8 mouse cellular contexts compared by ENCODE assay signal in genomic region chr13:43365825-43366184, GRCm38 (mm10). TPM values are rescaled to one million over a fixed set of nuclear protein-coding genes. Genes with fewer than 3 reads are reported as not detected.
A peak's percentile ranks its signal among the peaks of the same experiment; 100 is the strongest.
DNase-seq lines count a peak whose midpoint lies in the region; ATAC-seq and TF ChIP-seq lines count a peak whose summit lies in the region.

No protein-coding gene starts in this region.

- peaks cover 4% of the 10 kb centered on the region for H3K36me3 ChIP-seq in heart, embryonic 13.5 days
- H3K36me3 ChIP-seq in hindbrain, embryonic 11.5 days (ENCODE audit: control insufficient read depth, insufficient read depth, low read length): no peaks in the 10 kb centered on the region
- no peaks in the 10 kb centered on the region; the same call in 1 of the 2 replicates for H3K36me3 ChIP-seq in midbrain, embryonic 11.5 days (ENCODE audit: control insufficient read depth, insufficient read depth, low read length)

- DNase-seq in heart, adult 9 months (ENCODE audit: low spot score in 2 of 2): no peak
- no peak for DNase-seq in hindbrain, embryonic 11.5 days (ENCODE audit: low spot score)
- DNase-seq in midbrain, embryonic 11.5 days (ENCODE audit: low spot score, missing footprints): no peak
- no peak for DNase-seq in frontal cortex, postnatal 36 days (ENCODE audit: low spot score in 2 of 2)
- DNase-seq in left cerebral cortex, postnatal 4 days: no peak
- DNase-seq in lung, postnatal 25 days (ENCODE audit: low spot score): no peak

- 8% methylated on average over 11 of the region's 11 CpGs for WGBS in heart, embryonic 13.5 days
- WGBS in bone marrow, adult 2 months: 8% methylated on average over 11 of the region's 11 CpGs
- WGBS in hindbrain, embryonic 11.5 days: 11% methylated on average over 11 of the region's 11 CpGs
- WGBS in midbrain, embryonic 11.5 days: 14% methylated on average over 11 of the region's 11 CpGs

- no peak for ATAC-seq in heart, embryonic 13.5 days (ENCODE audit: extremely low read depth, insufficient number of reproducible peaks, low FRiP score, low TSS enrichment)
- ATAC-seq in hindbrain, embryonic 11.5 days (ENCODE audit: low FRiP score): peak; percentile 68
- ATAC-seq in midbrain, embryonic 11.5 days (ENCODE audit: low FRiP score): no peak; the same call in 1 of the 2 replicates

- H3K27ac ChIP-seq in heart, embryonic 13.5 days (replicated peaks): peak overlapping the region; percentile 64
- no peak overlapping the region for H3K27ac ChIP-seq in bone marrow, adult 2 months (ENCODE audit: control insufficient read depth, insufficient read depth, low read depth, low read length, poor library complexity)
- H3K27ac ChIP-seq in hindbrain, embryonic 11.5 days (ENCODE audit: low read depth, low read length): peak overlapping the region; percentile 67
- peak overlapping the region; percentile 40; the same call in 1 of the 2 replicates for H3K27ac ChIP-seq in midbrain, embryonic 11.5 days (ENCODE audit: low read depth, low read length)

- intact Hi-C loops in left cerebral cortex, postnatal 4 days (cut with DNase I): no loop called here

- peak overlapping the region; percentile 85 for H3K9ac ChIP-seq in heart, embryonic 13.5 days
- H3K9ac ChIP-seq in hindbrain, embryonic 11.5 days (ENCODE audit: low read depth, low read length): peak overlapping the region; percentile 80
- peak overlapping the region; percentile 82 for H3K9ac ChIP-seq in midbrain, embryonic 11.5 days (ENCODE audit: low read length)

- no peaks in the 10 kb centered on the region for H3K27me3 ChIP-seq in heart, embryonic 13.5 days (replicated peaks)
- H3K27me3 ChIP-seq in hindbrain, embryonic 11.5 days (ENCODE audit: control insufficient read depth, insufficient read depth, low read length): no peaks in the 10 kb centered on the region
- H3K27me3 ChIP-seq in midbrain, embryonic 11.5 days (ENCODE audit: control insufficient read depth, insufficient read depth, low read length): no peaks in the 10 kb centered on the region

- no peak for TF ChIP-seq CTCF in bone marrow, adult 2 months (IDR thresholded peaks at IDR 0.05; ENCODE audit: control insufficient read depth, insufficient read depth, low read length)

- H3K4me2 ChIP-seq in heart, embryonic 13.5 days: peak overlapping the region; percentile 78
- peak overlapping the region; percentile 81 for H3K4me2 ChIP-seq in hindbrain, embryonic 11.5 days (replicated peaks; ENCODE audit: low read depth, low read length)
- peak overlapping the region; percentile 76 for H3K4me2 ChIP-seq in midbrain, embryonic 11.5 days

- H3K9me3 ChIP-seq in heart, embryonic 13.5 days: no peaks in the 10 kb centered on the region
- H3K9me3 ChIP-seq in hindbrain, embryonic 11.5 days (ENCODE audit: control insufficient read depth, low read length): no peaks in the 10 kb centered on the region
- no peaks in the 10 kb centered on the region for H3K9me3 ChIP-seq in midbrain, embryonic 11.5 days (ENCODE audit: control insufficient read depth, low read length)

- H3K4me3 ChIP-seq in heart, embryonic 13.5 days: peak overlapping the region; percentile 68
- peak overlapping the region; percentile 89 for H3K4me3 ChIP-seq in bone marrow, adult 2 months (replicated peaks; ENCODE audit: control insufficient read depth, low read depth, low read length)
- peak overlapping the region; percentile 55 for H3K4me3 ChIP-seq in hindbrain, embryonic 11.5 days (ENCODE audit: low read depth, low read length)
- peak overlapping the region; percentile 53 for H3K4me3 ChIP-seq in midbrain, embryonic 11.5 days (ENCODE audit: low read depth, low read length)

- TF ChIP-seq POLR2A in bone marrow, adult 2 months (IDR thresholded peaks at IDR 0.05; ENCODE audit: borderline replicate concordance, control insufficient read depth, low read depth, low read length): no peak

- H3K4me1 ChIP-seq in heart, embryonic 13.5 days: peaks cover 10% of the 10 kb centered on the region
- no peaks in the 10 kb centered on the region; the same call in 1 of the 2 replicates for H3K4me1 ChIP-seq in bone marrow, adult 2 months (ENCODE audit: control insufficient read depth, insufficient read depth, low read length)
- H3K4me1 ChIP-seq in hindbrain, embryonic 11.5 days (replicated peaks; ENCODE audit: control insufficient read depth, insufficient read depth, low read length): no peaks in the 10 kb centered on the region
- peaks cover 4% of the 10 kb centered on the region for H3K4me1 ChIP-seq in midbrain, embryonic 11.5 days (ENCODE audit: control insufficient read depth, insufficient read depth, low read length)

RNA-seq across cellular contexts. Expression of gene Sirt5, which starts 0.5 kb away (rescaled TPM):
- 24.5 and 25.5 TPM in 2 replicates for polyA plus RNA-seq in heart, embryonic 13.5 days (2015; fragmentation: Nextera tagmentation; extraction: Ambion mirVana)
- 2.6 and 9.7 TPM in 2 replicates for polyA plus RNA-seq in bone marrow, adult 2 months (2011; ENCODE audit: insufficient read depth, insufficient read length, low replicate concordance, missing spikeins)
- polyA plus RNA-seq in hindbrain, embryonic 11.5 days (2014; fragmentation: Nextera tagmentation; extraction: Ambion mirVana): 23.7 and 25.6 TPM in 2 replicates
- polyA plus RNA-seq in midbrain, embryonic 11.5 days (2014; fragmentation: Nextera tagmentation; extraction: Ambion mirVana): 25.5 and 26.6 TPM in 2 replicates
- 10 to 100 TPM; 21.0 to 23.6 TPM for total RNA-seq in left cerebral cortex, postnatal 4 days (2021)

RNA-seq across cellular contexts. Expression of gene Nol7, which starts 32.4 kb away (rescaled TPM):
- polyA plus RNA-seq in heart, embryonic 13.5 days (2015; fragmentation: Nextera tagmentation; extraction: Ambion mirVana): 111 and 116 TPM in 2 replicates
- 69.6 and 80.5 TPM in 2 replicates for polyA plus RNA-seq in bone marrow, adult 2 months (2011; ENCODE audit: insufficient read depth, insufficient read length, low replicate concordance, missing spikeins)
- polyA plus RNA-seq in hindbrain, embryonic 11.5 days (2014; fragmentation: Nextera tagmentation; extraction: Ambion mirVana): 201 and 215 TPM in 2 replicates
- polyA plus RNA-seq in midbrain, embryonic 11.5 days (2014; fragmentation: Nextera tagmentation; extraction: Ambion mirVana): 236 and 255 TPM in 2 replicates
- 100 to 1,000 TPM; 102 to 103 TPM for total RNA-seq in left cerebral cortex, postnatal 4 days (2021)
